Mouse (Mus musculus) cerebellum, postnatal 14 days (tissue): ENCODE results near the gene Tgfbr3.

Experiments
- DNase-seq, 2 experiments: peaks; one replicate each; pipeline ENCODE4 v3.0.0; 2021; ENCODE audit warnings: mixed read lengths in 2 of 2

The Tgfbr3 gene

GRCm38 (mm10) chr5:107102916-107103315 is 186.5 kb downstream of the Tgfbr3 start:
- DNase-seq: peak in 1 of 2 experiments; percentile 32

GRCm38 (mm10) chr5:107101684-107102083 is 187.7 kb downstream of the Tgfbr3 start:
- no peak for DNase-seq

- no peak for DNase-seq
Measured at GRCm38 (mm10) chr5:107101135-107101534, 188.3 kb downstream of the Tgfbr3 start.

- peak; percentile 38 to 59 for DNase-seq
Measured at GRCm38 (mm10) chr5:107099634-107100033, 189.8 kb downstream of the Tgfbr3 start.

GRCm38 (mm10) chr5:107099076-107099475 is 190.4 kb downstream of the Tgfbr3 start:
- peak; percentile 76 to 79 for DNase-seq

GRCm38 (mm10) chr5:107098007-107098406 is 191.4 kb downstream of the Tgfbr3 start:
- no peak for DNase-seq

GRCm38 (mm10) chr5:107097314-107097713 is 192.1 kb downstream of the Tgfbr3 start:
- DNase-seq: no peak

- no peak for DNase-seq
Measured at GRCm38 (mm10) chr5:107094233-107094632, 195.2 kb downstream of the Tgfbr3 start.

GRCm38 (mm10) chr5:107093253-107093652 is 196.2 kb downstream of the Tgfbr3 start:
- no peak for DNase-seq

- peak in 1 of 2 experiments; percentile 29 for DNase-seq
Measured at GRCm38 (mm10) chr5:107092137-107092536, 197.3 kb downstream of the Tgfbr3 start.

GRCm38 (mm10) chr5:107089966-107090365 is 199.5 kb downstream of the Tgfbr3 start:
- no peak for DNase-seq

GRCm38 (mm10) chr5:107087829-107088808 is 201.3 kb downstream of the Tgfbr3 start:
- peak; percentile 74 to 83 for DNase-seq

- no peak for DNase-seq
Measured at GRCm38 (mm10) chr5:107087291-107087690, 202.1 kb downstream of the Tgfbr3 start.

GRCm38 (mm10) chr5:107086166-107086565 is 203.3 kb downstream of the Tgfbr3 start:
- no peak for DNase-seq

- no peak for DNase-seq
Measured at GRCm38 (mm10) chr5:107084431-107084830, 205.0 kb downstream of the Tgfbr3 start.

GRCm38 (mm10) chr5:107082011-107082410 is 207.4 kb downstream of the Tgfbr3 start:
- no peak for DNase-seq

GRCm38 (mm10) chr5:107080986-107081624 is 208.3 kb downstream of the Tgfbr3 start:
- no peak for DNase-seq

- DNase-seq: no peak
Measured at GRCm38 (mm10) chr5:107079920-107080319, 209.5 kb downstream of the Tgfbr3 start.

GRCm38 (mm10) chr5:107079146-107079638 is 210.2 kb downstream of the Tgfbr3 start:
- DNase-seq: peak; percentile 42 to 72

- no peak for DNase-seq
Measured at GRCm38 (mm10) chr5:107078361-107078760, 211.1 kb downstream of the Tgfbr3 start.

- DNase-seq: no peak
Measured at GRCm38 (mm10) chr5:107077900-107078299, 211.5 kb downstream of the Tgfbr3 start.

GRCm38 (mm10) chr5:107074980-107075583 is 214.3 kb downstream of the Tgfbr3 start:
- DNase-seq: no peak

- no peak for DNase-seq
Measured at GRCm38 (mm10) chr5:107074350-107074749, 215.1 kb downstream of the Tgfbr3 start.
